Mouse (Mus musculus) cerebellum, adult 18-20 months (tissue): ENCODE results near the gene Nek8.
"Not testable (repeated sequence)": the region's sequence is repeated elsewhere in the genome, so short reads cannot be mapped to it uniquely, and the experiment has no call there.

ENCODE experiments used
- DNase-seq, 2 experiments: peaks; one replicate each; pipeline ENCODE4 v3.0.0; 2021

Nek8 gene

GRCm38 (mm10) chr11:78137584-78137983 lies 38.9 kb downstream of the Nek8 start:
- DNase-seq, result no peak

GRCm38 (mm10) chr11:78136132-78136531 lies 40.3 kb downstream of the Nek8 start:
- DNase-seq, result no peak

DNA sequence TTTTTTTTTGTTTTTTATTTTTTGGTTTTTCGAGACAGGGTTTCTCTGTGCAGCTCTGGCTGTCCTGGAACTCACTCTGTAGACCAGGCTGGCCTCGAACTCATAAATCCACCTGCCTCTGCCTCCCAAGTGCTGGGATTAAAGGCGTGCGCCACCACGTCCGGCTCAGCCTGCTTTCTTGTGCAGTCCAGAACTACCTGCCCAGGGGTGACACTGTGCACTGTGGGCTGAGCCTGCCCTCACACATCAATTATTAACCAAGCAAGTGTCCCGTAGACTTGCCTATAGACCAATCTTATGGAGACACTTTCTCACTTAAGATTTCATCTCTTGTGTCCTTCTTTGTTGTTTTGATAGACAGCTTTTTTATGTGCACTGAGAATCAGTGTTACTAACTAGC lies 41.2 kb downstream of the Nek8 start:
- not testable (repeated sequence) for DNase-seq

DNA sequence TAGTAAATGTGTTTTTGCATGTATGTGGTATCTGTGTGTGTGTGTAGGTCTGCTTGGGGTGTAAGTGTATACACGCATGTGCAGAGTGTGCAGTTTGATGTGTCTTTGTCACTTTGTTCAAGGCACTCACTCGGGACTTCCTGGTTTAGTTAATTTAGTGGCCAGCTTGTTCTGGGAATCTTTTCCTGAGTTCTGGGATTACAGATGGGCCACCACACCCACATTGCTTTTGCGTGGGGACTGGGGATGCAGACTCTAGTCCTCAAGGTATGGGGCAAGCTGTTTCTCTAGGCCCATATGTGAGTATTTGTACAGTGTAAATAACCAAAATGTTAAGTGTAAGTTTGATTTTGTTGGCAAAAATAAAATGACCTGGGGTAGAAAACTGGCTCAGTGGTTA lies 42.1 kb downstream of the Nek8 start:
- no peak for DNase-seq

DNA sequence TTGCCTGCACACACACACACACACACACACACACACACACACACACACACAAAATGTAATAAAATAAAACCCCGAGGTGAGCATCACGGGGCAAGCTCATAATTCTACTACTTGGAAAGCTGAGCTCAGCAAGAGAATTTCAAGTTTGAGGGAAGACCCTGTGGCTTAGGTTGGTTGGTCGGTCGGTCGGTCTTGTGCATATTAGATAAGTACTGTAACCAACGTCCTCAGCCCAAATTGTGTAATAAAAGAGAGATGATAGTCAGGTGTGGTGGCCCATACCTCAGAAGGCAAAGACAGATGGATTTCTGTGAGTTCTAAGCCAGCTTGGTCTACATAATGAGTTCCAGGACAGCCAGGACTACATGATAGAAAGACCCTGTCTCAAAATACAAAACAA lies 42.6 kb downstream of the Nek8 start:
- no peak for DNase-seq

- DNase-seq, result no peak
Measured at GRCm38 (mm10) chr11:78129458-78129857, 47.0 kb downstream of the Nek8 start.

GRCm38 (mm10) chr11:78126739-78127138 lies 49.7 kb downstream of the Nek8 start:
- DNase-seq, result no peak

GRCm38 (mm10) chr11:78125691-78126090 lies 50.8 kb downstream of the Nek8 start:
- DNase-seq, result no peak

DNA sequence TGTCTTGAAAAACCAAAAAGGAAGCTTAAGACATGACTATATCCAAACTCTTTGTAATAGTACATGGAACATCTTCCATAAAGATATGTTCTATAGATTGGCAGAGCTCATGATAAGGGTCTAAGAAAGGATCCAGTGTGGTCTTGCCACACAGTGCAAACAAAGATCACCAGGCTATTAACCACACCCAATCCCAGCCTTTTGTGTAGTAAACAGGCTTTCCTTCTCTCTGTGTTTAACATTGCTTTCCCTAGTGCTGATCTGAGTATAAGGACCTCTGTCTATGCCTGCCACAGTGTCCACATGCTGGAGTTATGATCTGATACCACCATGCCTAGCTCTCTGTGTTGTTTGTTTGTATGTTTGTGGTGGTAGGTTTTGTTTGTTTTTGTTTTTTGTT lies 52.7 kb downstream of the Nek8 start:
- no peak for DNase-seq

- no peak for DNase-seq
Measured at GRCm38 (mm10) chr11:78122815-78123214, 53.7 kb downstream of the Nek8 start.

DNA sequence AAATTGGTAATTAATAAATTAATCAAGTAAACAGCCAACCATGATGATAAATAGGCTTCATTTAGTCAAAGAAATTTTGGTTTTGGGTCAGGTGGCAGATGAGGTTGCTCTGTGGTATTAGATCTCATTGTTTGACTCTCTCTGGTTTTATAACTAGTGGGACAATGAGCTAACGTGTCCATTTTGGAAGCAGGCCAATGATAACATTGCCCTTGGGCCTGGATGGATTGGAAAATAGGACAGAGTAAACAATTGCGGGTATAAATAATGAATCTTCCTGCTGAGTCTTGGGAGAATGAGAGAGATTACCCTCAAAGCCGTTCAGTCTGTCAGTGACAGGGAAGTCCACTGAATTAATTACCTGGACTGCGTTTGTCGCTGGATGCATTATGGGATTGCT lies 55.3 kb downstream of the Nek8 start:
- peak; percentile 21 to 23 for DNase-seq

- no peak for DNase-seq
Measured at GRCm38 (mm10) chr11:78119898-78120297, 56.6 kb downstream of the Nek8 start.

DNA sequence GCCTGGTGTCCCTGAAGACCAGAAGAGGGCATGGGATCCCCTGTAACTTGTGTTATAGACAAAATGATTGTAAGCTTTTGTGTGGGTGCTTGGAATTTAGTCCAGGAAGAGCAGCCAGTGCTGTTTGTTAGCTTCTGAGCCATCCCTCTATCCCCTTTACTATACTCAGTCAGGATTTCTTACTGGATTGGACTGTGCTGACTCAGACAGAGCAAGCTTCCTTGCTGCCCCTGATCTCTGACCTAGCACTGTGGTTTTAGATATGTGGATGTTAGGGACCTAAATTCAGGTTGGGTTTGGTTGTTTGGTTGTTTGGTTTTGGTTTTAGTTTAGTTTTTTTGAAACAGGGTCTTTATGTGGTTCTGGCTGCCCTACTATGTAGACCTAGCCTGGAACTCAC lies 58.0 kb downstream of the Nek8 start:
- no peak for DNase-seq

DNA sequence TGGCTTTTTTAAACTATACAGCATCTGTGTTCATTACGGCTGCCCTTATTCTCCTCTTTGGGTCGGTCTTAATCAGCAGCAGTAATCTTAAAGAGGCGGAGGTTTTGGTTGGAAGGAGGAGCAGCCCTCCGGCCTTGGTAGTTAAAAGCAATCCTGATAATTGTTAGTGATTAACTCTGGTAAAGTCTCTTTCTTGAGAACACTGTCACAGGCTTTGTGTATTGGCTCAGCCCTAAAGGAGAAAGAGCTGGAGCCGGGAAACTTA lies 60.4 kb downstream of the Nek8 start:
- DNase-seq, result no peak
